Mouse (Mus musculus): ENCODE measurements around the gene Arid4a. TPM values are rescaled to one million over a fixed set of nuclear protein-coding genes. Genes with fewer than 3 reads are reported as not detected.
A peak's percentile ranks its signal among the peaks of the same experiment; 100 is the strongest.

The Arid4a gene
- polyA plus RNA-seq (2012; rRNA removed) = 12.9 and 17.4 TPM in 2 replicates

- peak; percentile 91 for DNase-seq (ENCODE audit: low spot score)
Measured at GRCm38 (mm10) chr12:71015363-71016210, at the start of gene Arid4a. Gene Arid4a, plus strand, starts transcription at chr12:71015990.

- DNase-seq (ENCODE audit: low spot score) = no peak
Measured at GRCm38 (mm10) chr12:70967581-70967980, 48.2 kb upstream of the Arid4a start.

GRCm38 (mm10) chr12:70968141-70968790 lies 47.5 kb upstream of the Arid4a start:
- peak; percentile 75 for DNase-seq (ENCODE audit: low spot score)

GRCm38 (mm10) chr12:70968791-70969307 lies 46.9 kb upstream of the Arid4a start:
- peak; percentile 68 for DNase-seq (ENCODE audit: low spot score)

GRCm38 (mm10) chr12:70969485-70970184 lies 46.2 kb upstream of the Arid4a start:
- DNase-seq (ENCODE audit: low spot score) = no peak

- DNase-seq (ENCODE audit: low spot score) = no peak
Measured at GRCm38 (mm10) chr12:70973831-70974230, 42.0 kb upstream of the Arid4a start.

- DNase-seq (ENCODE audit: low spot score) = peak; percentile 81
Measured at GRCm38 (mm10) chr12:70974441-70975266, 41.1 kb upstream of the Arid4a start, which contains the start of gene Psma3. Gene Psma3, plus strand, starts transcription at chr12:70974621.

- DNase-seq (ENCODE audit: low spot score) = no peak
Measured at GRCm38 (mm10) chr12:70975406-70975805, 40.4 kb upstream of the Arid4a start.

GRCm38 (mm10) chr12:70975891-70976290 lies 39.9 kb upstream of the Arid4a start:
- DNase-seq (ENCODE audit: low spot score) = no peak

GRCm38 (mm10) chr12:70978345-70978744 lies 37.4 kb upstream of the Arid4a start:
- DNase-seq (ENCODE audit: low spot score) = no peak

GRCm38 (mm10) chr12:70984855-70985550 lies 30.8 kb upstream of the Arid4a start:
- DNase-seq (ENCODE audit: low spot score) = no peak

- DNase-seq (ENCODE audit: low spot score) = no peak
Measured at GRCm38 (mm10) chr12:70997225-70997624, 18.6 kb upstream of the Arid4a start.

GRCm38 (mm10) chr12:70999423-70999903 lies 16.3 kb upstream of the Arid4a start:
- no peak for DNase-seq (ENCODE audit: low spot score)

- DNase-seq (ENCODE audit: low spot score) = no peak
Measured at GRCm38 (mm10) chr12:71000344-71000743, 15.4 kb upstream of the Arid4a start.

GRCm38 (mm10) chr12:71001456-71001855 lies 14.3 kb upstream of the Arid4a start:
- DNase-seq (ENCODE audit: low spot score) = no peak

GRCm38 (mm10) chr12:71003760-71004426 lies 11.9 kb upstream of the Arid4a start:
- DNase-seq (ENCODE audit: low spot score) = no peak

- DNase-seq (ENCODE audit: low spot score) = no peak
Measured at GRCm38 (mm10) chr12:71006141-71006540, 9.6 kb upstream of the Arid4a start.

- DNase-seq (ENCODE audit: low spot score) = no peak
Measured at GRCm38 (mm10) chr12:71006901-71007300, 8.9 kb upstream of the Arid4a start.

- DNase-seq (ENCODE audit: low spot score) = no peak
Measured at GRCm38 (mm10) chr12:71009769-71010168, 6.0 kb upstream of the Arid4a start.

- DNase-seq (ENCODE audit: low spot score) = no peak
Measured at GRCm38 (mm10) chr12:71014845-71015362, 886 bp upstream of the Arid4a start.

Measured in urinary bladder, adult 2 months (tissue).